Mouse (Mus musculus) left cerebral cortex, postnatal 10 days (tissue): ENCODE measurements around the gene Eva1a. TPM values are rescaled to one million over a fixed set of nuclear protein-coding genes. Genes with fewer than 3 reads are reported as not detected.

Experiments
- DNase-seq, 2 experiments: peaks; one replicate each; pipeline ENCODE4 v3.0.0; 2021 to 2022; ENCODE audit warnings: low spot score in 2 of 2, mixed read lengths in 1 of 2; ENCODE audit errors: extremely low spot score in 1 of 2
- intact Hi-C: fragments of 180-260 bp; cut with DNase I; formaldehyde crosslinking; loops from one replicate; pipeline ENCODE4 v1.15.1; 2025
- total RNA-seq, 2 experiments: library from RNA; stranded (reverse); gene quantifications; 2 replicates each; pipeline ENCODE4 v1.2.3; 2021

Eva1a gene
- total RNA-seq, 2 experiments from 2014 or later, result 6.8 to 9.0 TPM

GRCm38 (mm10) chr6:82054854-82055253, 14.0 kb downstream of the Eva1a start:
- intact Hi-C loops, result no loop called here

GRCm38 (mm10) chr6:82059896-82060295, 19.1 kb downstream of the Eva1a start:
- DNase-seq, result no peak
- intact Hi-C loops, result no loop called here

More at GRCm38 (mm10) chr6:82054854-82055253, 14.0 kb downstream of the Eva1a start:
- no peak for DNase-seq

- DNase-seq, result no peak
- intact Hi-C loops, result no loop called here
Observed at GRCm38 (mm10) chr6:82065230-82065629, 24.4 kb downstream of the Eva1a start.

GRCm38 (mm10) chr6:82066515-82067081, 25.8 kb downstream of the Eva1a start:
- intact Hi-C loops, result no loop called here
- DNase-seq, result peak in 1 of 2 experiments; percentile 39

- intact Hi-C loops, result no loop called here
- DNase-seq, result no peak
Observed at GRCm38 (mm10) chr6:82070459-82070858, 29.6 kb downstream of the Eva1a start.

- DNase-seq, result peak in 1 of 2 experiments; percentile 19
- intact Hi-C loops, result no loop called here
Observed at GRCm38 (mm10) chr6:82073011-82073410, 32.2 kb downstream of the Eva1a start.

GRCm38 (mm10) chr6:82073567-82073966, 32.7 kb downstream of the Eva1a start:
- intact Hi-C loops, result no loop called here
- no peak for DNase-seq

GRCm38 (mm10) chr6:82076364-82076763, 35.5 kb downstream of the Eva1a start:
- DNase-seq, result no peak
- intact Hi-C loops, result no loop called here

GRCm38 (mm10) chr6:82078875-82079274, 38.0 kb downstream of the Eva1a start:
- intact Hi-C loops, result no loop called here
- no peak for DNase-seq

- intact Hi-C loops, result no loop called here
- DNase-seq, result no peak
Observed at GRCm38 (mm10) chr6:82083655-82084054, 42.8 kb downstream of the Eva1a start.

GRCm38 (mm10) chr6:82084235-82084634, 43.4 kb downstream of the Eva1a start:
- DNase-seq, result peak in 1 of 2 experiments; percentile 37
- intact Hi-C loops, result no loop called here

GRCm38 (mm10) chr6:82085313-82085908, 44.6 kb downstream of the Eva1a start:
- intact Hi-C loops, result no loop called here
- no peak for DNase-seq

- intact Hi-C loops, result no loop called here
- no peak for DNase-seq
Observed at GRCm38 (mm10) chr6:82088133-82088532, 47.3 kb downstream of the Eva1a start.

- peak; percentile 11 to 20 for DNase-seq
- intact Hi-C loops, result no loop called here
Observed at GRCm38 (mm10) chr6:82091773-82092172, 50.9 kb downstream of the Eva1a start.

- intact Hi-C loops, result no loop called here
- no peak for DNase-seq
Observed at GRCm38 (mm10) chr6:82097705-82098104, 56.9 kb downstream of the Eva1a start.

- no peak for DNase-seq
- intact Hi-C loops, result no loop called here
Observed at GRCm38 (mm10) chr6:82098456-82098855, 57.6 kb downstream of the Eva1a start.

GRCm38 (mm10) chr6:82110473-82110872, 69.6 kb downstream of the Eva1a start:
- intact Hi-C loops, result loop anchor here (10.0 kb wide), 1 partner anchor 594 kb away; the partner anchor contains the start of gene Pole4
- DNase-seq, result no peak

GRCm38 (mm10) chr6:82111111-82111510, 70.3 kb downstream of the Eva1a start:
- intact Hi-C loops, result loop anchor here (10.0 kb wide), 1 partner anchor 594 kb away; the partner anchor contains the start of gene Pole4
- no peak for DNase-seq

GRCm38 (mm10) chr6:82111540-82111939, 70.7 kb downstream of the Eva1a start:
- intact Hi-C loops, result loop anchor here (10.0 kb wide), 1 partner anchor 593 kb away; the partner anchor contains the start of gene Pole4
- DNase-seq, result no peak
